Mouse (Mus musculus): ENCODE data around the gene Ppp6r2. TPM values are rescaled to one million over a fixed set of nuclear protein-coding genes. Genes with fewer than 3 reads are reported as not detected.

Gene Ppp6r2
- total and polyA plus RNA-seq, 3 experiments = 34.9 to 107 (median 65.5) TPM

GRCm38 (mm10) chr15:89295580-89296165, 84.3 kb downstream of the Ppp6r2 start:
- ATAC-seq (ENCODE audit: extremely low read depth, insufficient number of reproducible peaks, low FRiP score, poor library complexity, severe bottlenecking) (no peak), DNase-seq (ENCODE audit: low spot score) (no peak)
- Histone ChIP-seq H3K27me3 (ENCODE audit: insufficient read depth, low read length) (no peaks in the 10 kb centered on the region), H3K36me3 (replicated peaks) (peaks cover 96% of the 10 kb centered on the region), H3K9me3 (replicated peaks) (no peaks in the 10 kb centered on the region), H3K4me3 (ENCODE audit: low read depth, low read length) (no peak overlapping the region), H3K4me1 (ENCODE audit: insufficient read depth, low read depth, low read length) (peaks cover 16% of the 10 kb centered on the region)
- TF ChIP-seq CTCF (IDR thresholded peaks at IDR 0.05; ENCODE audit: low read depth, low read length) = no peak
- no peak for TF ChIP-seq GATA1 (IDR thresholded peaks at IDR 0.05; ENCODE audit: borderline replicate concordance, low read length)
- TF ChIP-seq GATA2 (IDR thresholded peaks at IDR 0.05; ENCODE audit: borderline replicate concordance, low read depth, low read length) = no peak
- TF ChIP-seq POLR2AphosphoS5 (IDR thresholded peaks at IDR 0.05; ENCODE audit: insufficient replicate concordance, low read depth, low read length) = no peak
- no peak for TF ChIP-seq TAL1 (conservative IDR thresholded peaks at IDR 0.05; ENCODE audit: low read depth, low read length)

GRCm38 (mm10) chr15:89296465-89296864, 85.1 kb downstream of the Ppp6r2 start:
- TF ChIP-seq TAL1 (conservative IDR thresholded peaks at IDR 0.05; ENCODE audit: low read depth, low read length) (no peak), GATA1 (IDR thresholded peaks at IDR 0.05; ENCODE audit: borderline replicate concordance, low read length) (no peak), POLR2AphosphoS5 (IDR thresholded peaks at IDR 0.05; ENCODE audit: insufficient replicate concordance, low read depth, low read length) (no peak), CTCF (IDR thresholded peaks at IDR 0.05; ENCODE audit: low read depth, low read length) (no peak), GATA2 (IDR thresholded peaks at IDR 0.05; ENCODE audit: borderline replicate concordance, low read depth, low read length) (no peak)
- ATAC-seq (ENCODE audit: extremely low read depth, insufficient number of reproducible peaks, low FRiP score, poor library complexity, severe bottlenecking) (no peak), DNase-seq (ENCODE audit: low spot score) (no peak)
- H3K4me1 ChIP-seq (ENCODE audit: insufficient read depth, low read depth, low read length) = peaks cover 16% of the 10 kb centered on the region
- H3K4me3 ChIP-seq (ENCODE audit: low read depth, low read length) = no peak overlapping the region
- no peaks in the 10 kb centered on the region for H3K9me3 ChIP-seq (replicated peaks)
- H3K36me3 ChIP-seq (replicated peaks) = peaks cover 96% of the 10 kb centered on the region
- no peaks in the 10 kb centered on the region for H3K27me3 ChIP-seq (ENCODE audit: insufficient read depth, low read length)

DNA sequence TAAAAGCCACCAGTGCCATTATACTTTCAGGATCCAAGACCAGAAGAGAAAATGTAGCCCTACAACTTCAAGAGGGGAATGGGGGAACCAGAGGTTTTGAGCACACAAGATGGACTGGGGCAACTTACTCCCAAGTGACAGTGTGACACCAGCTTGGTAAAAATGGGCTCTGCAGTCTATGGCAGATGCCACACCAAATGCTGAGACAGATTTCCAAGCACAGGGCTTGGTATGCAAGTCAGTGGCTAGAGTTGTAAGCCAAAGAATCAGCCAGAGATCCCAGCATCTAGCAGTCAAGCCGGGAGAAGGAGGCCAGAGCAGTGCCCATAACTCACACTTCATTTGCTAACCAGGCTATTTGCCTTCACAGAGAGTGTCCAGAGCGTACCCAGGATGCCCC, 86.3 kb downstream of the Ppp6r2 start:
- TF ChIP-seq GATA1 (IDR thresholded peaks at IDR 0.05; ENCODE audit: borderline replicate concordance, low read length) = no peak
- TF ChIP-seq CTCF (IDR thresholded peaks at IDR 0.05; ENCODE audit: low read depth, low read length) = no peak
- TF ChIP-seq POLR2AphosphoS5 (IDR thresholded peaks at IDR 0.05; ENCODE audit: insufficient replicate concordance, low read depth, low read length) = no peak
- TF ChIP-seq GATA2 (IDR thresholded peaks at IDR 0.05; ENCODE audit: borderline replicate concordance, low read depth, low read length) = no peak
- TF ChIP-seq TAL1 (conservative IDR thresholded peaks at IDR 0.05; ENCODE audit: low read depth, low read length) = no peak
- Histone ChIP-seq H3K4me1 (ENCODE audit: insufficient read depth, low read depth, low read length) (peaks cover 13% of the 10 kb centered on the region), H3K27me3 (ENCODE audit: insufficient read depth, low read length) (no peaks in the 10 kb centered on the region), H3K36me3 (replicated peaks) (peaks cover 97% of the 10 kb centered on the region), H3K4me3 (ENCODE audit: low read depth, low read length) (no peak overlapping the region), H3K9me3 (replicated peaks) (no peaks in the 10 kb centered on the region)
- DNase-seq (ENCODE audit: low spot score) (no peak), ATAC-seq (ENCODE audit: extremely low read depth, insufficient number of reproducible peaks, low FRiP score, poor library complexity, severe bottlenecking) (no peak)

- H3K4me1 ChIP-seq (ENCODE audit: insufficient read depth, low read depth, low read length) = peaks cover 7% of the 10 kb centered on the region
- no peaks in the 10 kb centered on the region for H3K9me3 ChIP-seq (replicated peaks)
- H3K4me3 ChIP-seq (ENCODE audit: low read depth, low read length) = no peak overlapping the region
- TF ChIP-seq GATA2 (IDR thresholded peaks at IDR 0.05; ENCODE audit: borderline replicate concordance, low read depth, low read length) (no peak), CTCF (IDR thresholded peaks at IDR 0.05; ENCODE audit: low read depth, low read length) (no peak), POLR2AphosphoS5 (IDR thresholded peaks at IDR 0.05; ENCODE audit: insufficient replicate concordance, low read depth, low read length) (no peak), TAL1 (conservative IDR thresholded peaks at IDR 0.05; ENCODE audit: low read depth, low read length) (no peak), GATA1 (IDR thresholded peaks at IDR 0.05; ENCODE audit: borderline replicate concordance, low read length) (no peak)
- ATAC-seq (ENCODE audit: extremely low read depth, insufficient number of reproducible peaks, low FRiP score, poor library complexity, severe bottlenecking) (no peak), DNase-seq (ENCODE audit: low spot score) (no peak)
- no peaks in the 10 kb centered on the region for H3K27me3 ChIP-seq (ENCODE audit: insufficient read depth, low read length)
- peaks cover 97% of the 10 kb centered on the region for H3K36me3 ChIP-seq (replicated peaks)
Measured at GRCm38 (mm10) chr15:89300180-89300579, 88.8 kb downstream of the Ppp6r2 start.

DNA sequence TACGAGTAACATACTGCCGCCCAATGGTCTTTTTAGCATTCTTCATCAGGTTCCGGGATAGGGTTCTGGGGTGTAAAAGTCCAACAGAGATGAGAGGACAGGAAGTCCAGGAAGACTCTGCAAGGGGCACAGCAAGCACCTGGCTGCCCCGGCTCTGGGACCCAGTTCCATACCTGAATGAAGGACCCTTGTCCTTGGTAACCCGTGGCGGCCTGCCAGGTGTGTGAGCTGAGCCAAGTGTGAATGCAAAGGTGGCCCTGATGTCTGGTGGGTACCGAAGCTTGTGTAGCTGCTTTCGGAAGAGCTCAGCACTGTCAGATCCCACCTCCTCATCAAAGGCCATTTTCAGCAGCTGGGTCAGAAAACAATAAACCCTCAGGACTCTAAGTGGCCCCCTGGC, 89.2 kb downstream of the Ppp6r2 start:
- DNase-seq (ENCODE audit: low spot score) (no peak), ATAC-seq (ENCODE audit: extremely low read depth, insufficient number of reproducible peaks, low FRiP score, poor library complexity, severe bottlenecking) (no peak)
- no peak overlapping the region for H3K4me3 ChIP-seq (ENCODE audit: low read depth, low read length)
- H3K4me1 ChIP-seq (ENCODE audit: insufficient read depth, low read depth, low read length) = peaks cover 7% of the 10 kb centered on the region
- no peak for TF ChIP-seq TAL1 (conservative IDR thresholded peaks at IDR 0.05; ENCODE audit: low read depth, low read length)
- no peak for TF ChIP-seq GATA1 (IDR thresholded peaks at IDR 0.05; ENCODE audit: borderline replicate concordance, low read length)
- no peak for TF ChIP-seq CTCF (IDR thresholded peaks at IDR 0.05; ENCODE audit: low read depth, low read length)
- TF ChIP-seq GATA2 (IDR thresholded peaks at IDR 0.05; ENCODE audit: borderline replicate concordance, low read depth, low read length) = no peak
- TF ChIP-seq POLR2AphosphoS5 (IDR thresholded peaks at IDR 0.05; ENCODE audit: insufficient replicate concordance, low read depth, low read length) = no peak
- H3K9me3 ChIP-seq (replicated peaks) = no peaks in the 10 kb centered on the region
- H3K36me3 ChIP-seq (replicated peaks) = peaks cover 97% of the 10 kb centered on the region
- no peaks in the 10 kb centered on the region for H3K27me3 ChIP-seq (ENCODE audit: insufficient read depth, low read length)

GRCm38 (mm10) chr15:89305966-89306365, 94.6 kb downstream of the Ppp6r2 start:
- no peak for ATAC-seq (ENCODE audit: extremely low read depth, insufficient number of reproducible peaks, low FRiP score, poor library complexity, severe bottlenecking)
- peaks cover 94% of the 10 kb centered on the region for H3K36me3 ChIP-seq (replicated peaks)

More at GRCm38 (mm10) chr15:89305966-89306365, 94.6 kb downstream of the Ppp6r2 start:
- no peak for TF ChIP-seq GATA1 (IDR thresholded peaks at IDR 0.05; ENCODE audit: borderline replicate concordance, low read length)
- TF ChIP-seq POLR2AphosphoS5 (IDR thresholded peaks at IDR 0.05; ENCODE audit: insufficient replicate concordance, low read depth, low read length) = no peak
- TF ChIP-seq CTCF (IDR thresholded peaks at IDR 0.05; ENCODE audit: low read depth, low read length) = no peak
- no peak for TF ChIP-seq GATA2 (IDR thresholded peaks at IDR 0.05; ENCODE audit: borderline replicate concordance, low read depth, low read length)
- TF ChIP-seq TAL1 (conservative IDR thresholded peaks at IDR 0.05; ENCODE audit: low read depth, low read length) = no peak
- Histone ChIP-seq H3K4me1 (ENCODE audit: insufficient read depth, low read depth, low read length) (peaks cover 30% of the 10 kb centered on the region), H3K27me3 (ENCODE audit: insufficient read depth, low read length) (no peaks in the 10 kb centered on the region), H3K9me3 (replicated peaks) (no peaks in the 10 kb centered on the region), H3K4me3 (ENCODE audit: low read depth, low read length) (no peak overlapping the region)
- DNase-seq (ENCODE audit: low spot score) = no peak
